Mouse (Mus musculus) heart, postnatal 0 days (tissue): Measurements from ENCODE around the gene Prdm16. TPM values are rescaled to one million over a fixed set of nuclear protein-coding genes. Genes with fewer than 3 reads are reported as not detected.
A peak's percentile ranks its signal among the peaks of the same experiment; 100 is the strongest.

Experiments
- ATAC-seq: fragments of 200-750 bp; cut with Nextera tagmentation; 2 replicates; pipeline ENCODE4 v1.8.0; 2017; ENCODE audit warnings: low read depth, moderate number of reproducible peaks, moderate library complexity; ENCODE audit not compliant: insufficient read depth
- DNase-seq: peaks from one replicate; pipeline ENCODE4 v3.0.0-alpha.2; 2016; ENCODE audit warnings: low spot score
- H3K27ac ChIP-seq: fragments of 300-500 bp; sonication (generic); 2 replicates; pipeline ENCODE4 v1.5.1; 2014; ENCODE audit warnings: low read depth, mild to moderate bottlenecking
- H3K27me3 ChIP-seq: fragments of 300-500 bp; sonication (generic); 2 replicates; pipeline ENCODE4 v1.6.1; 2014; ENCODE audit warnings: low read length, mixed read lengths; ENCODE audit not compliant: control insufficient read depth, insufficient read depth
- H3K36me3 ChIP-seq: fragments of 300-500 bp; sonication (generic); replicated peaks from 2 replicates; pipeline ENCODE4 v1.6.1; 2014; ENCODE audit warnings: low read length, mixed read lengths; ENCODE audit not compliant: control insufficient read depth, insufficient read depth
- H3K4me1 ChIP-seq: fragments of 300-500 bp; sonication (generic); 2 replicates; pipeline ENCODE4 v1.6.1; 2014; ENCODE audit warnings: antibody characterized with exemption; ENCODE audit not compliant: control insufficient read depth, insufficient read depth
- H3K4me2 ChIP-seq: fragments of 300-500 bp; sonication (generic); 2 replicates; pipeline ENCODE4 v1.6.1; 2014; ENCODE audit warnings: low read depth, mild to moderate bottlenecking, low read length, moderate library complexity
- H3K4me3 ChIP-seq: fragments of 300-500 bp; sonication (generic); 2 replicates; pipeline ENCODE4 v1.5.1; 2014; ENCODE audit warnings: low read depth, low read length
- H3K9ac ChIP-seq: fragments of 300-500 bp; sonication (generic); replicated peaks from 2 replicates; pipeline ENCODE4 v1.6.1; 2014; ENCODE audit warnings: low read depth, low read length, mixed read lengths
- H3K9me3 ChIP-seq: fragments of 300-500 bp; sonication (generic); replicated peaks from 2 replicates; pipeline ENCODE4 v1.6.1; 2016; ENCODE audit warnings: low read length; ENCODE audit not compliant: control insufficient read depth
- CTCF ChIP-seq: IDR thresholded peaks from 2 replicates; pipeline ENCODE4 v1.5.1; 2016; ENCODE audit warnings: antibody characterized with exemption, control low read depth, low read depth
- EP300 ChIP-seq: IDR thresholded peaks from 2 replicates; pipeline ENCODE4 v1.6.1; 2016; ENCODE audit warnings: antibody characterized with exemption, low read depth
- WGBS: fragments of 180-500 bp; shearing (Covaris S2); extraction: QIAGEN DNeasy Blood & Tissue Kit; methylation state at CpG from one replicate; pipeline ENCODE4 v1.1.7; 2014; 5-methylcytosine and 5-hydroxymethylcytosine counted together
- polyA plus RNA-seq: library from polyadenylated mRNA; unstranded; fragments of >200 nt; fragmentation: Nextera tagmentation; extraction: Ambion mirVana; gene quantifications from 2 replicates; pipeline ENCODE4 v1.2.1, GENCODE M21; 2015
- total RNA-seq: library from RNA; depleted of rRNA; stranded (reverse); fragments of >200 nt; gene quantifications from 2 replicates; pipeline ENCODE4 v1.2.3, GENCODE M21; 2014; ENCODE audit warnings: low replicate concordance

Gene Prdm16
- total and polyA plus RNA-seq, 2 experiments from 2014 or later = 9.3 to 14.7 TPM

DNA sequence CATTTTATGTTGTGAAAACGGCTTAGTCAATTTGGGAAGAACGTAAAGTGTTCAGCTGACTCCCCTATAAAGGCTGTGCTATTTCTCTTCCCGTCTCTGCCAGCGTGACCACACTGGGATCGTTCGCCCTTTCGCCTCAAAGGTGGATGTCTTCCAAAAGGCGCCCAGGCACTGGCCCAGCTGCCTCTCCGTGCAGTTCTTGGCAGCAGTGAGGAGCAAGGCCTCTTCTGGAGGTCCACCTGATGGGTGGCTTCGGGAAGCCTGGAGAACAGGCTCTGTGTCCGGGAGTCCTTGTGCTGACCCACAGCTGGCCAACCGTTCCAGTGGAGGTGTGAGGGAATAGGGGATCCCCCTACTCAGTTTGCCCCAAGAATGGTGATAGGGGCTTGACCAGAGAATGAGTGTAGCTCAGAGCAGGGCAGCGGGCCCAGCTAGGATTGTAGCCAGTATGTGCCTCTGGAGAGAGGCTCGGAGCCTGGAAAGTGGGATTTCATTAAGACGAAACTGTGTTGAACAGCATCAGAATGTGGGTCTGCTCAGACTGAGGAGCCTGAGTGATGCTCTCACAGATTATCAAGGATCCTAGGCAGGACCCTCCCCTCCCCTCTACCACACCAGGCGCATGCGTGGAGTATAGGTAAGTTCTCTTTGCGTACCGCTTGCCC is 12.5 kb upstream of the Prdm16 start:
- no peak overlapping the region for H3K4me3 ChIP-seq
- no peaks in the 10 kb centered on the region for H3K36me3 ChIP-seq
- H3K9ac ChIP-seq = no peak overlapping the region
- ATAC-seq (no peak), DNase-seq (no peak)
- H3K27me3 ChIP-seq = 0 out of 2 replicates have a peak, but pooled peaks cover 3% of the 10 kb centered on the region
- no peaks in the 10 kb centered on the region for H3K4me1 ChIP-seq
- H3K4me2 ChIP-seq = no peak overlapping the region
- H3K27ac ChIP-seq = no peak overlapping the region
- peaks cover 9% of the 10 kb centered on the region; the same call in 1 of the 2 replicates for H3K9me3 ChIP-seq
- WGBS = 64% methylated on average over 19 of the region's 19 CpGs
- no peak for TF ChIP-seq EP300

DNA sequence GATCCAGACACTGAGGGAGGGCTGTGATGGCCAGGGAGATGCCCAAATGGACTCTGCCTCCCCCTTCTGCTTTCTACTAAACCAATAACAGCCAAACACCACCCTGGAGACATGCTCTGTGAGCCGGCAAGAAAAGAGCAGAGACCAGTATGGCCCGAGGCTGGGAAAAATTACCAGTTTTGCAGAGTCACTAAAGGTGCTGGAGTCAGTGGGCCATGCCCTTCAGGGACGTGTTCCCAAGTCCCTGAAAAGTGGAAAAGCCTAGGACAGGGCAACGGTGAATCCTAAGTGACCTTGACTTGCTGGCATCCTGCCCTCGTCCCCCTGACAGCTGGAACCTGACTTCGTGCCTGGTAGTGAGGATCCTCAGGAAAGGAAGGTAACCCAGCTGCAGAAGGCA is 5.8 kb upstream of the Prdm16 start:
- H3K4me3 ChIP-seq = no peak overlapping the region
- no peaks in the 10 kb centered on the region for H3K4me1 ChIP-seq
- H3K27me3 ChIP-seq = peaks cover 59% of the 10 kb centered on the region
- H3K4me2 ChIP-seq = no peak overlapping the region
- WGBS = 19% methylated on average over 6 of the region's 6 CpGs
- H3K36me3 ChIP-seq = no peaks in the 10 kb centered on the region
- no peak for ATAC-seq
- TF ChIP-seq CTCF (no peak), EP300 (no peak)
- H3K9me3 ChIP-seq = peaks cover 9% of the 10 kb centered on the region; the same call in 1 of the 2 replicates
- no peak overlapping the region for H3K9ac ChIP-seq
- H3K27ac ChIP-seq = no peak overlapping the region
- DNase-seq = no peak

DNA sequence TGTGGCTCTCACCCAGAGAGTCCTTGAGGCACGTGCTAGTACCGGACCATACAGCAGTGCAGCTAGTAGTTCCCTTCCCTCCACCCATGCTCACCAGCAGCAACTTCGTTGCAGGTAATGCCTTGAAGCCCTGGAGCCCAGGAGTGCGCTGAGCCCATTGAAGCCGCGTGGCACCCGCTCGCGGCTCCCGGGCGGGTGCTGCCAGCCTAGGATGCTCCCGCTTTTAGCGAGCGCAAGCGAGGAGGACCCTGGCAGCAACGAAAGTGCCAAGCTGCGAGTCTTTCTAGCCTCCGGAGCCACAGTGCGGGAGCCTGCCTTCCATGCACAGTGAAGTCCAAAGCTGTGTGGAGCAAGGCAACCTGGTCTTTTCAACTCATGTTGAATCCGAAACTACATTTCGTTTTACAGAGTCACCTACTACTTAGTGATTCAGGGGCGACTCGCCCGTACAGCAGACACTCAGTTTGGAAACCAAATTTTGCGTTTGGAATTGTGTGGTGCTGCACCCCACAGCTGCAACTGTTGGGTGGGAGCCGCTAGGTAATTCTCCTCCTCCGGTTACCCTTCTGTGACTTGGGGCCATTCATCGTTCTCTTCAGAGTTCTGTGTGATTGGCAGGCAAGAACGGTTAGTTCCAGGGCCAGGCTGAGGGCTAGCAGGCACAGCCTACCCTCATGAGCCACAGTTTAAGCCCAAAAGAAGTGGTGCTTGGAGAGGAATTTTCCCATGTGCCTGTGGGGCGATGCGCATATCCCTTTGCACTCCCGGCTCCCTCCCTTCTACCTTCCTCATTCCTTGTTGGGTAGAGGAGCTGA is 4.8 kb upstream of the Prdm16 start:
- ATAC-seq (no peak), DNase-seq (no peak)
- Histone ChIP-seq H3K9ac (no peak overlapping the region), H3K27me3 (peaks cover 66% of the 10 kb centered on the region), H3K4me2 (0 out of 2 replicates have a peak overlapping the region, but pooled peaks have one; percentile 6), H3K36me3 (no peaks in the 10 kb centered on the region), H3K4me3 (no peak overlapping the region), H3K27ac (no peak overlapping the region), H3K4me1 (no peaks in the 10 kb centered on the region), H3K9me3 (no peaks in the 10 kb centered on the region)
- 27% methylated on average over 32 of the region's 32 CpGs for WGBS
- TF ChIP-seq CTCF (no peak), EP300 (no peak)

DNA sequence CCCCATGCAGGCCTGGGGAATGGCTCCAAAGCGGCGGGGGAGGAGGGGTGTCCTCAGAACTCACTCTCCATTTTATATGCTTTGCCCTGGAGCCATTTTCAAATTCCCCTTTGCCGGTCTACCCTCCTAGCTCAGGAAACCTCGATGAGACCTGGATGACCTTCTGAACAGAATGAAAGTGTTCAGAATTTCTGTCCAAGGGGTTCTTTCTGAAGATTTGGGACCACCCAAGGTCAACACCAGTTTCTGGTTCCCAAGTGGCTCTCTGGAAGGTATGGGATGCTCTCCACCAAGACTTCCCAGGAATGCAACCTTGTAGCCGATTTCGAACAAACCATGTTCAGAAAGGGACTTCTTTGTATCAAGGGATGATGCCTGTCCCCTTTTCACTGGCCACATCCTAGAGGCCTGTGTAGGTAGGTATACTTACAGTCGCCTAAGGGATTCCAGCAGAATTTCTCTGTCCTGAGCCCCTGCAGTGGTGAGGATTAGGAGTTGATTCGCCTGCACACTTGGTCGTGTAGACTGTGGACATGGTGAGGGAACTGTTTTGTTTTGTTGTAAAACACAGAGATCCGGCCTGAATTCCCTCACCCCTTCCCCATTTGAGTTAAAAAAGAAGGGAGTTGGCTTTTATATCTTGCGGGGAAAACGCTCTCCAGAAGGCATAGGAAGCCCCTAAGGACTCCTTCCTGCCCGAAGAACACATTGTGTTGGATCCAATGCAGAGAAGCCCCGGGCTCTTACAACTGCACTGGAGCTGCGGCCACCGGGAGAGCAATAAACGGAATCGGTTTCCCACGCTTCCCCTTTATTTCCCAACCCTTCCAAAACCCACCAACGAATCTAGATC is 4.0 kb upstream of the Prdm16 start:
- WGBS = 44% methylated on average over 20 of the region's 20 CpGs

More for the DNA sequence above, 4.0 kb upstream of the Prdm16 start:
- Histone ChIP-seq H3K4me1 (no peaks in the 10 kb centered on the region), H3K36me3 (no peaks in the 10 kb centered on the region), H3K27ac (no peak overlapping the region), H3K9ac (no peak overlapping the region), H3K27me3 (peaks cover 62% of the 10 kb centered on the region), H3K9me3 (no peaks in the 10 kb centered on the region), H3K4me3 (no peak overlapping the region), H3K4me2 (no peak overlapping the region)
- TF ChIP-seq EP300 = no peak
- no peak for TF ChIP-seq CTCF
- DNase-seq (no peak), ATAC-seq (no peak)
